Mouse (Mus musculus): ENCODE measurements around the gene Msi2.

- TF ChIP-seq CTCF (IDR thresholded peaks at IDR 0.05; ENCODE audit: insufficient read depth, low read depth, low read length) = no peak
- no peak for TF ChIP-seq POLR2A (IDR thresholded peaks at IDR 0.05; ENCODE audit: insufficient read depth, low read depth, low read length)
Measured at GRCm38 (mm10) chr11:88570715-88571202, 147.6 kb downstream of the Msi2 start.

All from olfactory bulb, adult 2 months (tissue).